Mouse (Mus musculus) testis, postnatal 14 days (tissue): ENCODE measurements around the gene Pdpr.
"Not testable (repeated sequence)": the region's sequence is repeated elsewhere in the genome, so short reads cannot be mapped to it uniquely, and the experiment has no call there.

Source experiments
- DNase-seq: peaks from one replicate; pipeline ENCODE4 v3.0.0; 2021; ENCODE audit warnings: low spot score

Pdpr gene

DNA sequence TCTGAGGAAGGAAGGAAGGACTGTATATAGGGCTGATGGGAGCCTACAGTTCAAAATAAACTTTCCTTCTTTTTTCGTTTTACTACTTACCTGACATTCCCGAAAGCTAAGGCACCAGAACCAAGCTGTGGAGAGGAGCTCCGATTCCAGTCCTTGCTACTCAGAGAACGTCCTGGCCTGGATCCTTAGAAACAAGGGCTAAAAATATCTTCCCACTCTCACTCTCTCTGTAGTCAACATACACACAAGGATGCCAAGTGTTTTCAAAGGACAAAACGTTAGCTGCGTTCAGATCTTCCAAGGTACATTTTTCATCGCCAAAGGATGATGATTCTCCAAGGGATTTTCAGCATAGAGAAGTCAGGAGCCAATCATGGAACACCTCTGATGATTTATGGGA lies 2.7 kb upstream of the Pdpr start:
- DNase-seq = no peak

DNA sequence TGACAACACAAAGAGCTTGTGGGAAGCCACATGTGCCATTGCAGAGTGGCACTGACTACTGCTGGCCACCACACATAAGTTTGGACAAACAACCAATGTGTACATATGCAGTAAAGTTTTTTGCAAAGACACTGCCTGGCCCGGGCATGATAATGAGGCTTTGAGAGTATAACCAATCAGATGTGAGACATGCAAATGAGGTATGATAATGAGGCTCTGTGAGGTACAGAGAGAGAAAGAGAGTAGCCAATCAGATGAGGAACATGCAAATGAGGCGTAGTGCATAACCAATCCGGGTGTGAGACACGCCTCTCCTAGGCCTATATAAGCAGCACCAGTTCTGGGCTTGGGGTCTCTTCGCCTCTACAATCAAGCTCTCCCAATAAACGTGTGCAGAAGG lies 2.1 kb upstream of the Pdpr start, which contains the start of gene Clec18a:
Gene Clec18a, minus strand, starts transcription at position 101 of the 400 bp plus-strand sequence.
- not testable (repeated sequence) for DNase-seq

DNA sequence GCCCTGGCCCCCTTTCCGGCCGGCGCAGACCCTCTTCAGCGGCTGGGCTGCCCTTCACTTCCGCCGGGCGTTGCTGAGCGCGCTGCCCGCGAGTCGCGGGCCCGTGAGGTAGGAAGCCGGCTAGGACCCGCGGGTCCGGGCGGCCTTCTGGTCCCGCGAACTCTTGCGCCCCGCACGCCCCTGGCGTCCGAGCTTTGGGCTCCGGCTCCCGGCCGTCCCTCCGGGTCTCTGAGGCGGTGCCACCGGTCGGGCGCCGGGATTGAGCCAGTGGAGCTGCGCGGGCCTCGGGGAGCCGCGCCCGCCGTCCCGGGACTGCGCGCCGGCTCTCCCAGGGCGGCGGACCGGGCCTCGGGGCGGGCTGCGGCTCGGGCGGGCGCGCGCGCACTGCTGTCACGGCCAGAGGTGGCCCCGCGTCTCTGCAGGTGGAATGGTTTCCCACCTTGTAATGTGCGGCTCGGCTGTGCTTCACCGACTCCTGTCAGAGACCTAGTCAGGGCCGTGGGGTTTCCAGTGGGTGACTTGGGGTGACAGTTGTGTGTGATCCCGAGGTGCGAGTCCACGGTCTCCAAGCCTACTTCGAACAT lies 381 bp downstream of the Pdpr start:
- DNase-seq = peak; percentile 50

DNA sequence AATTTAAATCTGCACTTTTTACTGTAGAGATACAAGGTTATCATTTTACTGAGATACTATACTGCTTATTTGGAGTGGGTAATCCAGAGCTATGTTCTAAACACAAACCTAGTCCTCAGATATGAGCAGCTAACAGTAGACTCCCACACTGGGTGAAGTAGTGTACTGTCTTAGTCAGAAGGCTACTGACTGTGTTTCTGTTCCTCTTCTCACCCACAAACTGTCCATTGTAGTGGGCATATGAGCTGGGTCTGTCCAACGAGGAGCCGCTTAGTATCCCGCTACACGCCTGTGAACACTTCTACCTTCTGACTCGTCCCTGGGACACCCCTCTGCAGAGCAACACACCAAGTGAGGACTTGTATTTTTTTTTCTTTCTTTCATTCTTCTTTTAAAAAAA lies 20.5 kb downstream of the Pdpr start:
- no peak for DNase-seq

DNA sequence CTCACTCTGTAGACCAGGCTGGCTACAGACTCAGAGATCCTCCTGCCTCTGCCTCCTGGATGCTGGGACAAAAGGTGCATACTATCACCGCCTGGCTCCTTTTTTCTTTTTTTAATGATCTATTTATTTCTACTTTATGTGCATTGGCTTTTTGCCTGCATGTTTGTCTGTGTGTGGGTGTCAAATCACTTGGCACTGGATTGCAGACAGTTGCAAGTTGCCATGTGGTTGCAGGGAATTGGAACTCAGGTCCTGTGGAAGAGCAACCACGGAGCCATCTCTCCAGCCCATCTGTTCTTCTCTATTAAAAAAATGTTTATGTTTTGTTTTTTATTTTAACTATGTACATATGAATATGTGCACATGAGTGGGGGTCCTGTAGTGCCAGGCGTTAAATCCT lies 25.1 kb downstream of the Pdpr start:
- no peak for DNase-seq

DNA sequence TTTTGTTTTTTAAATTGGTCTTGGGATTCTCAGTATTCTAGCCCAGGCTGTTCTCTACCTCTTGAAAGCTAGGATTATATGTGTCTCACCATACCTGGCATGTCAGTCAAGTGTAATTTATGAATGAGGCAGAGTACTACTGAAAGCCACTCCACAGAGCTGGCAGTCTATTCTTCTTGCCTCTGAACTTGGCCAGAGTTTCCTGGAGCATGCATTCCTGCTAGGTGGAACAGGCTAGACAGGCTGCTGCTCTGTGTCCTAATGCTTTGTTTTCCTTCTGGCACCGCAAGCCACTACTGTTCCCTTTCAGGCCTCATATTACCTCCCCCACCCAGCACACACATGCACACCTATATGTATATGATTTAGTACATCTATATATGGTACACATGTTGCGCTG lies 36.3 kb downstream of the Pdpr start:
- DNase-seq = no peak

DNA sequence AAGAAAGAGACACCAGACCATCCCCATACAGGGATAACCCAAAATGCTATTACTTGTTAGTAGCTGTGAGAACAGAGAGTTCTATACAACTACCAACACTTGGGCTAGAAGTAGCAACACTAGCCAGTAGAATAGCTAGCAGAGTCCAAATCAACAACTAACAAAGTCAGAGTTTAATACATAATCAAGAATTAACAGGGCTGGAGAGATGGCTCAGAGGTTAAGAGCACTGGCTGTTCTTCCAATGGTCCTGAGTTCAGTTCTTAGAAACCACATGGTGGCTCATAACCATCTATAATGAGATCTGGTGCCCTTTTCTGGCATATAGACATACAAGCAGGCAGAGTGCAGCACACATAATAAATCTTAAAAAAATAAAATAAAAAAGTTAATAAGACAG lies 48.1 kb downstream of the Pdpr start:
- DNase-seq = no peak

DNA sequence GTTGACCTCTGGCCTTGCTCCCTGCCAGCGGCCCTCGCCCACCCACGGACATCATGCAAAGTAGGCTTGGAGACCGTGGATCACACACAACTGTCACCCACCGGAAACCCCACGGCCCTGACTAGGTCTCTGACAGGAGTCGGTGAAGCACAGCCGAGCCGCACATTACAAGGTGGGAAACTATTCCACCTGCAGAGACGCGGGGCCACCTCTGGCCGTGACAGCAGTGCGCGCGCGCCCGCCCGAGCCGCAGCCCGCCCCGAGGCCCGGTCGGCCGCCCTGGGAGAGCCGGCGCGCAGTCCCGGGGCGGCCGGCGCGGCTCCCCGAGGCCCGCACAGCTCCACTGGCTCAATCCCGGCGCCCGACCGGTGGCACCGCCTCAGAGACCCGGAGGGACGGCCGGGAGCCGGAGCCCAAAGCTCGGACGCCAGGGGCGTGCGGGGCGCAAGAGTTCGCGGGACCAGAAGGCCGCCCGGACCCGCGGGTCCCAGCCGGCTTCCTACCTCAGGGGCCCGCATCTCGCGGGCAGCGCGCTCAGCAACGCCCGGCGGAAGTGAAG lies 50.5 kb downstream of the Pdpr start:
- DNase-seq = peak; percentile 62

DNA sequence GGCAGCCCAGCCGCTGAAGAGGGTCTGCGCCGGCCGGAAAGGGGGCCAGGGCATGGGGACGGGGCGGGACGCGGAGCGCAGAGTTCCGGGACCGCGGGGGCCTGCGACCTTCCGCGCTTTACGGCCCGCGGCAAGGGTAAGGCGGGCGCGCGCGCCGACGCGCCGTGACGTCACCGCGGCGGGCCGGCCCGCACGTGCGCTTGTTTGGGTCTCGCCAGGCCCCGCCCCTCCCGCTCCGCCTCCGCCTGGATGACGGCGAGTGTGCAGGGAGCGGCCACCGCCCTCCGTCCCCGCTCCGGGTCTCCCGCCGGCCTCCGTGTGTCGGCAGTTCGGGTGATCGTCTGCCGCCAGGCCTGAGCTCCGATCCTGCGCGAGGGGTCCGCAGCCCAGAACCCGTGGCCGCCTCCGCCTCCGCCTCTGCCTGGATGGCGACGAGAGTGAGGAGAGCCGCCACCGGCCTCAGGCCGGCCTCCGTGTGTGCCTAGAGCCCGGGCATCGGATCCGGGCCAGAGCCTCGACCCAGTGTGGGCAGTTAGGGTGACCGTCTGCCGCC lies 51.1 kb downstream of the Pdpr start:
- peak; percentile 93 for DNase-seq

DNA sequence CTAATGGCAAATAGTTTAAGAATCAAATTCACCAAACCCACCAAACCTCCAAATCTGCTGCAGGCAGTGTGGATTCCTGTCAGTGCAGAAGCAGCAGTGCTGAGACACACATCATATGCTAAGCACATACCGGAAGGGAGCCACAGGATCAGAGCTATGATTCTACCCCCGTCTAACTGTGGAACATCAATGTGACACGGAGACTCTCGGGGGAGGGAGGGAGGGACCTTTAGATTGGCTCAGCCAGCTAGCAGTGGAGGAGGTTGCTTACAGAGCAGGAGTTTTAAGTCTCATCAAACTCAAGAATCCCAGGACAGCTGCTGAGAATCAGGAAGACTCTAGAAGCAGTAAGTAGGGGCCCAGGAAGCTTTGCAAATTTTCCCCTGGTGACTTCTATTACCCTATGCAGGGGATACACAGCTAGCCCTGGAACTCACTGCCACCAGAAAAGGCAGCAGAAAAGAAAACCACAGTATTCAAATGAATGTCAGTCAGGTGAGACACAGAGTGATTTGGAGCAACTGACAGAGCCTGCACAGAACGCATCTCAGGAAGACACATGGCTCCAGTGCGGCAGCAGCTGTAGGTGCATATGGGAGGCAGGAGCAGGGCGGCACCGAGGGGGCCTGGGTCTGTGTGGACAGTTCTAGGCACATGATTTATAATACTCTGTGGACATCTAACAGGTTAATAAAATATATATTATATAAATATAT lies 61.4 kb downstream of the Pdpr start:
- no peak for DNase-seq

DNA sequence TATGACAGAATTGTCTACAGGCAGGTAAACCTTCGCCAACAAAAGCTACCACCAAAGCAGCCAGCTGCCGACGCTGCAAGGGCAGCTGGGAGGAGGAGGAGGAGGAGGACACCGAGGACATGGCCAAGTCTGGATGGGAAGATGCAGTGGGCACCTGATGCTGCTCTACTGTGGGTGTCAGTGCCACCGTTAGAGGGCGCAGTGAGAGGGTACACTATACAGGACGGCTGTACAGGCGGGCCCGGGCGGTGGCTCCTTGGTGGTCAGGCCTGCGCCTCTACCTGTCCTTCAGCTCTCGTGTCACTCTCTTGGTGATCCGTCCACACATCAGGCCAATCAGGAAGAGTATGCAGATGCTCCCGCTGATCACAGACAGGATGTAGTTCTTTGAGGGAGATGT lies 63.2 kb downstream of the Pdpr start:
- DNase-seq = no peak

DNA sequence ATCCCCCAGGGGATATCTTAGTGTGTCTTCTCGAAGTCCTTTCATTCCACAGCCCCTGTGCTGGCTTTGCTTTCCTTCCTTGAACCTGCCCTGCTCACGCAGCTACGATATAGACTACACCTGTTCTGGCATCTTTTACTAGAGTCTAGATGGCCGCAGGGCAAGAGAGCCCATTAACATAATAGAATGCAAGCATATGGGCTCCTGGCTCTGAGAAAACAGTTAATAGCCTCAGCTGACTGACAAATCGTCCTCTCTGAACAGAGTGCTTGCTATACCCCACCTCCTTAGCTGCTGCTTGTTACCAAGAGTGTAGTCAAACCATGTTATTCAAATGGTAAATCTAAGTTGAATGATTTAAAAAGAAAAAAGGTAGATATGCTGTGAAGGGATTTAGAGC lies 77.2 kb downstream of the Pdpr start:
- no peak for DNase-seq

DNA sequence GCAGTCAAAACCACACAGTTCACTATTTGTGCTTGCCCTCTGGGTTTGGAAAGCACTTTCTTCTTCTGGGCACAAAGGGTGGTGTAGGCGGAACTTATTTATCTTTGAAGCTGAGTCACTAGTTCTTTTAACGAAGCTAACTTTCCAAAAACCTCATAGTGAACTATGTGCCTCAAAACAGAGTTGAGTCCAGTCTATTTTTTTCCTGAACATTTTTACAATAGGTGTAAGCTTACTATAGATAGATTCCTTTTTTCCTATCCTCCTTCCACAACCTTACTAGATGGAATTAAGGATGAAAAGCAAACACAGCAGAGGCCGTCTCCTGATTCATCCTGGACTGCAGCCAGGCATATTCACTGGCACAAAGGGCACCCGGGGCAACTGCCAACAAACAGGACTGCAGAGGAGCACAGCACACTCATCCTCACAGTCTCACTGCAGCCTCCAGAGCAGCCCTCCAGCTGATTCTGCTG lies 91.1 kb downstream of the Pdpr start:
- DNase-seq = peak; percentile 15
